Mouse (Mus musculus): Measurements from ENCODE around the gene Sytl1. TPM values are rescaled to one million over a fixed set of nuclear protein-coding genes. Genes with fewer than 3 reads are reported as not detected.

Sytl1 gene
- total and polyA plus RNA-seq, 3 experiments: 0.08 to 0.31 TPM; not detected in 1

GRCm38 (mm10) chr4:133297360-133297759 is 34.4 kb upstream of the Sytl1 start:
- Histone ChIP-seq H3K9me3 (replicated peaks; ENCODE audit: insufficient read depth, low read length) (no peaks in the 10 kb centered on the region), H3K27me3 (ENCODE audit: control insufficient read depth in 1 of 2, insufficient read depth in 2 of 2, low read length in 2 of 2) (no peaks in the 10 kb centered on the region), H3K4me1 (ENCODE audit: control insufficient read depth in 1 of 2, insufficient read depth in 2 of 2, low read length in 2 of 2) (no peaks in the 10 kb centered on the region), H3K9ac (ENCODE audit: control insufficient read depth, low read depth, low read length, poor library complexity, severe bottlenecking) (no peak overlapping the region), H3K4me3 (ENCODE audit: control insufficient read depth in 1 of 2, insufficient read depth in 1 of 2, low read depth in 2 of 2, low read length in 2 of 2) (no peak overlapping the region), H3K79me2 (ENCODE audit: control insufficient read depth, insufficient read depth, low read length, poor library complexity) (no peaks in the 10 kb centered on the region), H3K27ac (ENCODE audit: control insufficient read depth, low read depth, low read length) (no peak overlapping the region), H3K36me3 (ENCODE audit: control insufficient read depth in 1 of 2, insufficient read depth in 2 of 2, low read length in 2 of 2) (no peaks in the 10 kb centered on the region; a peak in 1 of 4 replicates)
- no peak for DNase-seq (ENCODE audit: low read depth, low spot score)
- TF ChIP-seq USF2 (IDR thresholded peaks at IDR 0.05; ENCODE audit: borderline replicate concordance in 1 of 2, insufficient read depth in 1 of 2, low read depth in 1 of 2, low read length in 2 of 2): no peak
- no peak for TF ChIP-seq TBP (IDR thresholded peaks at IDR 0.05; ENCODE audit: low read depth, low read length)
- TF ChIP-seq ZC3H11A (IDR thresholded peaks at IDR 0.05; ENCODE audit: low read depth, low read length): no peak
- TF ChIP-seq POLR2AphosphoS2 (IDR thresholded peaks at IDR 0.05; ENCODE audit: low read length): no peak
- TF ChIP-seq BHLHE40 (IDR thresholded peaks at IDR 0.05; ENCODE audit: borderline replicate concordance, low read depth, low read length): no peak
- no peak for TF ChIP-seq GABPA (IDR thresholded peaks at IDR 0.05; ENCODE audit: low read depth, low read length)
- no peak for TF ChIP-seq E2F4 (IDR thresholded peaks at IDR 0.05; ENCODE audit: borderline replicate concordance, low read depth, low read length)
- no peak for TF ChIP-seq JUND (IDR thresholded peaks at IDR 0.05; ENCODE audit: low read depth, low read length)
- no peak for TF ChIP-seq SMC3 (IDR thresholded peaks at IDR 0.05; ENCODE audit: low read depth, low read length)
- TF ChIP-seq NELFE (IDR thresholded peaks at IDR 0.05; ENCODE audit: low read depth, low read length): no peak
- TF ChIP-seq ZMIZ1 (IDR thresholded peaks at IDR 0.05; ENCODE audit: low read depth, low read length): no peak
- TF ChIP-seq RCOR1 (IDR thresholded peaks at IDR 0.05; ENCODE audit: low read depth, low read length): no peak
- TF ChIP-seq CTCF (IDR thresholded peaks at IDR 0.05 in 2 of 3, conservative IDR thresholded peaks at IDR 0.05 in 1 of 3; ENCODE audit: control insufficient read depth in 1 of 3, insufficient read depth in 1 of 3, low read depth in 2 of 3, low read length in 3 of 3, poor library complexity in 1 of 3, severe bottlenecking in 1 of 3): no peak
- no peak for TF ChIP-seq TCF12 (IDR thresholded peaks at IDR 0.05; ENCODE audit: low read depth, low read length)
- no peak for TF ChIP-seq EP300 (IDR thresholded peaks at IDR 0.05; ENCODE audit: low read depth in 1 of 2, low read length in 2 of 2)
- TF ChIP-seq HCFC1 (IDR thresholded peaks at IDR 0.05; ENCODE audit: low read depth, low read length): no peak
- no peak for TF ChIP-seq UBTF (IDR thresholded peaks at IDR 0.05; ENCODE audit: borderline replicate concordance, insufficient read depth, low read depth, low read length)
- TF ChIP-seq MAFK (IDR thresholded peaks at IDR 0.05; ENCODE audit: borderline replicate concordance, low read depth, low read length): no peak

- Histone ChIP-seq H3K9ac (ENCODE audit: control insufficient read depth, low read depth, low read length, poor library complexity, severe bottlenecking) (no peak overlapping the region), H3K4me1 (ENCODE audit: control insufficient read depth in 1 of 2, insufficient read depth in 2 of 2, low read length in 2 of 2) (peaks cover 0 to 2% of the 10 kb centered on the region in 2 experiments; a peak in 3 of 4 replicates), H3K27ac (ENCODE audit: control insufficient read depth, low read depth, low read length) (no peak overlapping the region), H3K79me2 (ENCODE audit: control insufficient read depth, insufficient read depth, low read length, poor library complexity) (no peaks in the 10 kb centered on the region), H3K9me3 (replicated peaks; ENCODE audit: insufficient read depth, low read length) (no peaks in the 10 kb centered on the region), H3K27me3 (ENCODE audit: control insufficient read depth in 1 of 2, insufficient read depth in 2 of 2, low read length in 2 of 2) (no peaks in the 10 kb centered on the region), H3K36me3 (ENCODE audit: control insufficient read depth in 1 of 2, insufficient read depth in 2 of 2, low read length in 2 of 2) (peaks cover 0 to 2% of the 10 kb centered on the region in 2 experiments; a peak in 3 of 4 replicates), H3K4me3 (ENCODE audit: control insufficient read depth in 1 of 2, insufficient read depth in 1 of 2, low read depth in 2 of 2, low read length in 2 of 2) (no peak overlapping the region)
- no peak for DNase-seq (ENCODE audit: low read depth, low spot score)
- no peak for TF ChIP-seq TCF12 (IDR thresholded peaks at IDR 0.05; ENCODE audit: low read depth, low read length)
- TF ChIP-seq MAX (IDR thresholded peaks at IDR 0.05; ENCODE audit: low read length): no peak
- TF ChIP-seq RAD21 (IDR thresholded peaks at IDR 0.05; ENCODE audit: low read depth, low read length): no peak
- no peak for TF ChIP-seq POLR2AphosphoS5 (IDR thresholded peaks at IDR 0.05; ENCODE audit: borderline replicate concordance, low read depth, low read length)
- TF ChIP-seq CHD1 (IDR thresholded peaks at IDR 0.05; ENCODE audit: low read depth, low read length): no peak
Measured at GRCm38 (mm10) chr4:133294084-133294483, 31.2 kb upstream of the Sytl1 start.
